Mouse (Mus musculus) hematopoietic stem cell, adult 5-6 weeks (primary cell): ENCODE data around the gene Secisbp2. TPM values are rescaled to one million over a fixed set of nuclear protein-coding genes. Genes with fewer than 3 reads are reported as not detected.
"Not testable (repeated sequence)": the region's sequence is repeated elsewhere in the genome, so short reads cannot be mapped to it uniquely, and the experiment has no call there.

Experiments used
- ATAC-seq, 2 experiments: fragments of 125-278 bp in 1 of 2; replicated peaks in 1 of 2; 2 replicates each; pipeline ENCODE4 v1.8.0; 2016 to 2017; ENCODE audit warnings: inconsistent platforms in 2 of 2, mild to moderate bottlenecking in 2 of 2, moderate number of reproducible peaks in 2 of 2, low read depth in 1 of 2, moderate TSS enrichment in 1 of 2; ENCODE audit not compliant: low FRiP score in 2 of 2, poor library complexity in 2 of 2, severe bottlenecking in 2 of 2, insufficient read depth in 1 of 2, low TSS enrichment in 1 of 2
- total RNA-seq: library from RNA; stranded (forward); fragments of 172-1452, 232-1000 nt; gene quantifications from 2 replicates; pipeline ENCODE4 v1.2.3, GENCODE M21; 2017

The Secisbp2 gene
- total RNA-seq, 1 experiment from 2014 or later: 29.4 TPM

GRCm38 (mm10) chr13:51635384-51635783 lies 16.1 kb upstream of the Secisbp2 start:
- not testable (repeated sequence) for ATAC-seq

DNA sequence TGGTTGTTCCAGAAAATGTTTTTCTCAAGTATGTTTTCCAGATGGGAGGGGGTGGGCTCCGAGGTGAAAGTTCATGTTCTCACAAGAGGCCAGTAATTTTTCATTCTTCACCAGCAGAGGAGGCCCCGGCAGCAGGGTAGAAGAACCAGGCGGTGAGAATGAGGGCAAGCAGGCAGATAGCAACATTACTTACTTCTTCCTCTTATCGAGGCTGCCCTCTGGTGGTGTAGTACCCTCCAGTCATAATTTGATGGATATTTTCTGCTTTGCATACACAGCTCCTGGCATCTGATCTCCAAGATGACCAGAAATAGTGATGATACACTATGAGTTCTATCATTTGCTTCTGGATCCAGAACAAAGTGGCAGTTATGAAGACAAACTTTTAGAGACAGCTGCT lies 12.5 kb upstream of the Secisbp2 start:
- ATAC-seq: peak in 1 of 2 experiments; percentile 53; a peak in 2 of 4 replicates

- no peak for ATAC-seq
Measured at GRCm38 (mm10) chr13:51641424-51641823, 10.1 kb upstream of the Secisbp2 start.

GRCm38 (mm10) chr13:51642171-51642778 lies 9.2 kb upstream of the Secisbp2 start:
- ATAC-seq: no peak

DNA sequence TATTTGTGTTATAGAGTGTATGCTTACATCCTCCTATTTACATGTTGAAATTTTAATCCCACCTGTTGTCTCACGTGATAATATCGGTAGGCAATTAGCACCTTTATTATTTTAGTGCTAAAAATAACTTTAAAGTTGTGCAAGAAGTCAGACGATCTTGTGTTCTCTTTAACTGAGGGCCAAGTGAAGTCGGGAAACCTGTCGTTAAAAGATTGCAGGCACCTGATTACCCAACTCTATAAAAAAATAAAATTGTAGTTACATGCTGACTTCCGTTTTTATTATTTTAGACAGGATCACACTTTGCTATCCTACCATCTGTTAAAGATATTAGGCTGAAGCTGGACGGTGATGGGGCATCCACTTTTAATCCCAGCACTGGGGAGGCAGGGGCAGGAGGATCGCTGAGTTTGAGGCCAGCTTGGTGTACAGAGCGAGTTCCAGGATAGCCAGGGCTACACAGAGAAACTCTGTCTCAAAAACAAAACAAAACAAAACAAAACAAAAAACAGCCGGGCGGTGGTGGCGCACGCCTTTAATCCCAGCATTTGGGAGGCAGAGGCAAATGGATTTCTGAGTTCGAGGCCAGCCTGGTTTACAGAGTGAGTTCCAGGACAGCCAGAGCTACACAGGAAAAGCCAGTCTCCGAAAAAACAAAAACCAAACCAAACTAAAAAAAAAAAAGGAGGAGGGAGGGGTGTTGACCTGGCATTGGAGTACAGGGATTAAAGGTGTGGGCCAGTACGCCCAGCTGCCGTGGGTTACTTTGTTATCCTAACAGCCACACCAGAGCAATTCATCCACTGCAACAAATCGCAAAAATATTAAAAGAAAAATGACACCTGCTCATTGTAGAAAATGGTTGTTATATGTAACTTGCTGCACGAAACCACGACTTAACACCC lies 7.3 kb upstream of the Secisbp2 start:
- ATAC-seq: no peak

- peak; percentile 93 to 97 for ATAC-seq
Measured at GRCm38 (mm10) chr13:51644829-51645789, 6.4 kb upstream of the Secisbp2 start, which contains the start of gene Cks2. Gene Cks2 (plus strand): TSS chr13:51645232.

DNA sequence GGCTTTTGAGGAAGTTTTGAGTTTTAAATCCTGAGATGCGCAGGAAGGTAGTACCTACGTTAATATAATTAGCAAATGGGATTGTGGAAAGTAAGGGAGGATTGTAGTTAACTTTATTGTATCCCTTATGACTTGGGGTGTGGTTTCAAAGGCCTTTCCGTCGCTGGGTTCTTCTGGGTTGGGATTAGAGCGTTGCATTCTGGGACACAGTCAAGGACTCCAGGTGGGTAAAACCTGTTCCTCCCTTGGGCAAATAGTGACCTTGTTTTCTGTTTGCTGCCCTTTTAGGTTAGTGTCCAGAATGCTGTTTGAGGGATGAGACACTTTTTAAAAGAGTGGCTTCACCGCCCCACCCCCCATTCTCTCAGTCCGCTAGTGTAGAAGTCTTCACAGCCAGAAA lies 5.6 kb upstream of the Secisbp2 start:
- ATAC-seq: no peak

DNA sequence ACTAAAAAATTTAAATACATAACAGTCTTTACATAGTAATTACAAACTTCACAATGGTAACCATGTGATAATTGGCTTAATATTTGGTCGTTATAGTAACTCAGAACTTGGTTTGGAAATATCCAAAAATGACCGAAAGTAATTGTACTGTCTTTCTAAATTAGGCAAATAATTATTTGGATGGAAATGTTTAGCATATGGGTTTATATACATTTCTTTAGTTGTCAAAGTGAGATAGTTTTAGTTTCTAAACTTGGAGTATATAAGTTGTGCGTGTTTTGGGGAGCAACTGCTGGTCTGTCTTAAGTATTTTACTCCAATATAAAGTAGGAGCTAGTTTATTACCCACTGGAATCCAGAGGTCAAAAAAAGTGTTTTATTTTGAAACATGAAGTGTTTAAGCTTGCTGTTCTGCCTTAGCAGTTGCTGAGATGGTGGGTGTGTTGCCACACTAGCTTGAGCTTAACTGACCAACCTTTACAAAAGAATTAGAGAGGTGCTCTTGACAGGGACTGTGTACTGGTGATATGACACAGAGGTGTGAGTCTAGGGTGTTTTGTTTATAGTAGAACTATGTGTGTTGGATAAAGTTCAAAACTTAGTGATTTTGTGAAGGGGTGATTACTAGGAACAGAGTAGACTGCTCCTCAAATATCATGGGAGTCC lies 5.0 kb upstream of the Secisbp2 start:
- no peak for ATAC-seq

- no peak for ATAC-seq
Measured at GRCm38 (mm10) chr13:51647770-51648169, 3.7 kb upstream of the Secisbp2 start.

DNA sequence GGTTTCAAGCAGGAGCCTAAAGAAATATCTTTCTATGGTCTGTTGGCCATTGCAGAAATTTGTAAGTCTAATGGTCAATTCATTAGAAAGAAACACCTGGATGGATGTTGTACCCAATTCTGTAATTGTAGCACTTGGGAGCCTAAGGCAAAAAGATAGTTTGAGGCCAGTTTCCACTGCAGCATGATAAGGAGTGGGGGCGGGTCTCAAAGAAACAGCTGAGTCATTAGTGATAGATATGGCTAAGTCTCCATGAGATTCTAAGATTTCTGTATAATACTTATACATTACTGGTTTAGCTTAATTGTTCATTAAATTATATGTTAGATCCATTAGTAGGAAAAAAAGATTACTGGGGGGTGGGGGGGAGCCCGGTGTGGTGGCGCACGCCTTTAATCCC lies 3.3 kb upstream of the Secisbp2 start:
- ATAC-seq: no peak

DNA sequence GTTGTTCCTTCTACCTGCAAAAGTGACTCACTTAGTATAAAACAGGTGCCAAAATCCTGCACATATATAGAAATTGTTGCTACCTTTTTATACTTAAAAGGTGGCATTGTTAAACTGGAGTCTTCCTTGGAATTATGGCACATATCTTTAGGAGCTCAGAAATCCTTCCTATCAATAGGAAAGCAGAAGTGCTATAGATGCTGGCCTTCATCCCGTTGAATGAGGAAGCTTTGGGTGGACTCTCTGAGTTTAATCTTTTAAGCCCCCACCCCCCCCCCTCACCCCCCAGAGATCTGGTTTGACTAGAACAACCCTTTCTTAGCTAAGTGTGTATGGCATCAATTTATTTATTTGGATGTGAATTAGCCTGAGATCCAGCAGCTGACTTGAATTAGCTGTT lies 1.8 kb upstream of the Secisbp2 start:
- no peak for ATAC-seq

GRCm38 (mm10) chr13:51653159-51653558 lies 1.7 kb downstream of the Secisbp2 start:
- no peak for ATAC-seq

GRCm38 (mm10) chr13:51653961-51654360 lies 2.5 kb downstream of the Secisbp2 start:
- no peak for ATAC-seq

GRCm38 (mm10) chr13:51656516-51657235 lies 5.2 kb downstream of the Secisbp2 start:
- ATAC-seq: no peak

DNA sequence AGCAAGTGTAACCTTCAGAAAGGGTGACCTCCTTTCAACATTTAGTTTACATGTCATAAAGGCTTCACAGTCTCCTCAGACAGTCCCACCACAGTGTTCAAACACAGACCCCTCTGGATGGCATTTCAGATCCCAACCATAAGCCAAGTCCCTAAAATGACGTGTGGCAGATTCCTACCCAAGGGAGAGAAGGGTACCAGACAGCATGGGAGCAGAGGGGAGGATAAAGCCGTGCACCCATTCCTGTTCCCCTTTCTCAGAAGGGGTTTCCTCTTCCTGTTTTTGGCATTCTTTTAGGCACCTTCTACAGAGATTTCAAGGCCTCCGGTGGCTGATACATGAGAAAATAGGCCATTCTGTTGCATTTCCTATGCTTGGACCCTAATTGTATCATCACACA lies 6.6 kb downstream of the Secisbp2 start:
- ATAC-seq: no peak

GRCm38 (mm10) chr13:51659573-51659972 lies 8.1 kb downstream of the Secisbp2 start:
- no peak for ATAC-seq
